Mouse (Mus musculus): ENCODE data around the gene Tspan14. TPM values are rescaled to one million over a fixed set of nuclear protein-coding genes. Genes with fewer than 3 reads are reported as not detected.

The Tspan14 gene
- total RNA-seq, 2 experiments from 2014 or later = 27.0 to 30.0 TPM

DNA sequence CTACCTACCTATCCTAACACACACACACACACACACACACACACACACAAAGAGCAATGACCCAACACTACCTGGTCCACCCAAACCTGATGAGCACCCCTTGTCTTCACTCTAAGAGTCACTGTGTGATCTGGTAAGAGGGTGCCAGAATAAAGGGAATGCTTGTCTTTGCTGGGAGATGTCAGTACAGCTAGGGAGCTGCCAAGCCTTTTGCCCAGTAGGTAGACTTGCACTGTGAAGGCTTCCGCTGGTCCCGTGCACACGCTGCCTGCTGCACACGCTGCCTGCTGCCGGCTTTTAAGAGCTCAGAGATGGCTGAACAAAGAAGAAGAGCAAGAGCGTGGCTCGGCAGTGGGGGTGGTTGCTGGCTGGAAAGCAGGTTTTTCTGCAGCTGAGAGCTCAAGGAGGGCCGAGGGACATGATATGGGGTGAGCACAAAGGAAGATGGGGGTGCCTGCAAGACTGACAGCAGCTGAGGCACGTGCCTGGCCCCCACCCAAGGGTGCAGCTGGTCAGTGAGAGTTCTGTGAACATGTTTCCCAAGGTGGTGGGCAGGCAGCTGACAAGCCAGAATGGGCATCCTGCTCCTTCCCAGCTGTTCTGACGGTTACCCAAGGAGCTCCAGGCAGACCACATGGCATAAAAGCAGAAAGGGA lies 10.9 kb downstream of the Tspan14 start:
- H3K4me3 ChIP-seq = peak overlapping the region; percentile 30

GRCm38 (mm10) chr14:40955146-40955545 lies 11.5 kb downstream of the Tspan14 start:
- no peak for DNase-seq (ENCODE audit: low spot score in 2 of 2)
- Histone ChIP-seq H3K4me3 (no peak overlapping the region), H3K27ac (peak overlapping the region; percentile 93)
- TF ChIP-seq CTCF (conservative IDR thresholded peaks at IDR 0.05) = no peak

More for the DNA sequence above, 10.9 kb downstream of the Tspan14 start:
- no peak for TF ChIP-seq CTCF (conservative IDR thresholded peaks at IDR 0.05)
- peak; percentile 73 to 74 for DNase-seq (ENCODE audit: low spot score in 2 of 2)
- peak overlapping the region; percentile 93 for H3K27ac ChIP-seq

- TF ChIP-seq CTCF (conservative IDR thresholded peaks at IDR 0.05) = no peak
- H3K4me3 ChIP-seq = no peak overlapping the region
- no peak for DNase-seq (ENCODE audit: low spot score in 2 of 2)
- H3K27ac ChIP-seq = peak overlapping the region; percentile 93
Measured at GRCm38 (mm10) chr14:40953381-40953780, 13.2 kb downstream of the Tspan14 start.

- H3K4me3 ChIP-seq = no peak overlapping the region
- TF ChIP-seq CTCF (conservative IDR thresholded peaks at IDR 0.05) = no peak
- H3K27ac ChIP-seq = peak overlapping the region; percentile 93
- peak in 1 of 2 experiments; percentile 42 for DNase-seq (ENCODE audit: low spot score in 2 of 2)
Measured at GRCm38 (mm10) chr14:40952715-40953114, 13.9 kb downstream of the Tspan14 start.

DNA sequence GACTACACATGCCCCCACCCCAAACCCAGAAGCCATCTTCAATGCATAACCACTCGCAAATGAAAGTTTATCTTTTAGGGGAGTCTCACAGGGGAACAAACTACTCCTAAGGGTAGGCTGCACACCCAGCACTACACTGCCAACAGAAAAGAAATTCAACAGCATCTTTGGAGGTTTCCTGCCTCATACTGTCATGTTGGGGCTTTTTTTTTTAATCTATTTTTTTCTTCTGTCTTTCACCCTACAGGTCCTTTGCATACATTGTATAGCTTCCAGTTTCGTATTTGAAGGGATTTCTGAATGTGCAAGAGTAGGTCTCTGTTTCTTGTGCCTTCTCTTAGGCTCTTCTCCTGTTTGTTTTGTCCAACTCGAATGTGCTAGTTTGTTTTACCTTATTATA lies 14.3 kb downstream of the Tspan14 start:
- DNase-seq (ENCODE audit: low spot score in 2 of 2) = no peak
- Histone ChIP-seq H3K4me3 (no peak overlapping the region), H3K27ac (peak overlapping the region; percentile 93)
- no peak for TF ChIP-seq CTCF (conservative IDR thresholded peaks at IDR 0.05)

DNA sequence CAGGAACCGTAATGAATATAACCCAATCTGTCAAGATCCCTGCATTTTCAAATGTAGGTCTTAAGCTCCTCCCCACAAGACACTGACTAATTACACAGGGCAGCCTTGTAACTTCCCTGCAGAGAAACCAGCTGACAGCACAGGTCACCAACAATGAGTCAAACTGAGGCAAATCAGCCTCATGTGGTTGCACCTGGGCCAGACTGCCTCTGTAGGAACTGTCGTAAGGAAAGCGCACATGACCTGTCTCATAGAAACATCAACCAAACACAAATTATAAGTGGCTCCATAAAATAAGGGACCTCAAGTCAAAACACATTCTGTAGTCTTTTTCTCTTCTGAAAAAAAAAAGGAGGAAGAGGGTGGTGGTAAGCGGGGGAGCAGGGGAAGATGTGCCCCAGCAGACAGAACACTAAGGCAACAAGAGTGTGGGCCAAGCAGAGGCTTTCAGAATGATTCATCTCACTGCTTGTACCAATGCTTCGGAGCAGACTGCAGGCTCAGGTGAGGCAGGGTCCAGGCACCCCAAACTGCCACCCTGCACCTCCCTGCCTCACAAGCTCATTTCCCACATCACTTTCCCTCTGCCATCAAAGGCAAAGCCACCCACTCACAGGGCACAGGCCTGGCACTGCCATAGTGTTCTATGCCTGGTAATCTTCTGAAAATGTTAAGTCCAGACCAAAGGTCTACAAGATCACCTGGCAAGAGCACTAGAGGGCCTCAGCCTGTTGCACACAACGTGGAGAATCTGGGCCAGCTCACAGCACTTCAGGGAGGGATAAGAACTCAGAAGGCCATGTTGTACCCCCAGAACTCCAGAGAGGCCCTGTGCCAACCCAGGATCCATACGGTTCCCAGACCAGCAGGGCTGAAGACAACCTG lies 16.6 kb downstream of the Tspan14 start:
- Histone ChIP-seq H3K4me3 (no peak overlapping the region), H3K27ac (peak overlapping the region; percentile 93)
- DNase-seq (ENCODE audit: low spot score in 2 of 2) = no peak
- TF ChIP-seq CTCF (conservative IDR thresholded peaks at IDR 0.05) = no peak

DNA sequence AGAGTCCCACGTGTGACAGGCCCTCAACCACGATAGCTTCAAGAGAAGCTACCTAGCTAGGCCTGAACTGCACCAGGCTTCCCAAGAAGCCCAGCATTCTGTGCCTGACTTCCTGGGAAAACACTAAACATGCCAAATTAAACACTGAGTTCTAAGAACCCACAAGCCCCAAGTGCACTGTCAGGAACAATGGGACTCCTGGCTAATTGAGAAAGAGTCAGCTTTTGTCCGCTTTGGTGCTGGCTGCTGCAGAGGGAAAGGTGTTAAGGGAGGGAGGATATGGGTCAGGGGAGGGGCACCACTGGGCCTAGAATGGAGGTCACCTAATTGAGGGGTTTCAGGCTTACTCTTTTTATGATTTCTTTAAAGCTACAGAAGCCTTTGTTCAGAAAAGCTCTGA lies 17.6 kb downstream of the Tspan14 start:
- H3K4me3 ChIP-seq = no peak overlapping the region
- DNase-seq (ENCODE audit: low spot score in 2 of 2) = no peak
- TF ChIP-seq CTCF (conservative IDR thresholded peaks at IDR 0.05) = no peak
- peak overlapping the region; percentile 93 for H3K27ac ChIP-seq

GRCm38 (mm10) chr14:40948522-40948921 lies 18.1 kb downstream of the Tspan14 start:
- H3K27ac ChIP-seq = peak overlapping the region; percentile 93
- no peak for TF ChIP-seq CTCF (conservative IDR thresholded peaks at IDR 0.05)
- DNase-seq (ENCODE audit: low spot score in 2 of 2) = no peak
- H3K4me3 ChIP-seq = no peak overlapping the region

GRCm38 (mm10) chr14:40947431-40948394 lies 18.9 kb downstream of the Tspan14 start:
- H3K4me3 ChIP-seq = no peak overlapping the region
- no peak for DNase-seq (ENCODE audit: low spot score in 2 of 2)
- H3K27ac ChIP-seq = peak overlapping the region; percentile 93; the same call in 1 of the 2 replicates
- no peak for TF ChIP-seq CTCF (conservative IDR thresholded peaks at IDR 0.05)

GRCm38 (mm10) chr14:40943802-40944201 lies 22.8 kb downstream of the Tspan14 start:
- no peak for TF ChIP-seq CTCF (conservative IDR thresholded peaks at IDR 0.05)
- Histone ChIP-seq H3K27ac (no peak overlapping the region), H3K4me3 (no peak overlapping the region)
- DNase-seq (ENCODE audit: low spot score in 2 of 2) = no peak

GRCm38 (mm10) chr14:40942429-40942828 lies 24.2 kb downstream of the Tspan14 start:
- Histone ChIP-seq H3K27ac (no peak overlapping the region), H3K4me3 (no peak overlapping the region)
- DNase-seq (ENCODE audit: low spot score in 2 of 2) = no peak
- TF ChIP-seq CTCF (conservative IDR thresholded peaks at IDR 0.05) = no peak

DNA sequence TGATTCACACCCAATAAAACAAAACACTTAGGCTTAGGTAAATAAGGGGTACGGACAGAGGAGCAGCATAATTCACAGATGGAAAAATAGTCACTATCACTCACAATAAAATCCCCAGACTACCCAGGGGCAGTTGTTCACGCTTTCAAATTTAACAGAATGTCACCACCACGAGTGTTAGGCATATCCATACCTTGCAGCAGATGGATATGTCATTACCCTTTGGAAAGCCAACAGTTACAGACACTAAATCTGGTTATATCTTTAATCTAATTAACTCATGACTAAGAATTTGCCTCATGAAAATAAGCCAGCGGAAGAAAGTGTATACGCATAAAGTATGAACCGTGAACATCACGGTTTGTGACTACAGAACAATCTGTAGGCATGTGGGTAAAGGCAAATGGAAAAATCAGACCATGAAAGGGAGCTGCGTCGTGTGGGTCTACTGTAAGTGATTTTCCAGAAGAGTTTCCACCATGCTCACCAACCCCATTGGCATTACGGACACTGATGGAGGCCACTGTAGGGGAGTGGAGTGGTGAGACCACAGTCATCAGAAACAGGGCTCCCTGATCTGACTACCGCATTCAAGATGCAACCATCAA lies 28.1 kb downstream of the Tspan14 start:
- TF ChIP-seq CTCF (conservative IDR thresholded peaks at IDR 0.05) = no peak
- DNase-seq (ENCODE audit: low spot score in 2 of 2) = no peak
- H3K27ac ChIP-seq = no peak overlapping the region
- H3K4me3 ChIP-seq = no peak overlapping the region
